Mouse (Mus musculus): ENCODE data around the gene Olfr1106. TPM values are rescaled to one million over a fixed set of nuclear protein-coding genes. Genes with fewer than 3 reads are reported as not detected.

Olfr1106 gene
- polyA plus RNA-seq (2014; fragmentation: Nextera tagmentation; extraction: Ambion mirVana) = not detected in 2 replicates

- H3K9ac ChIP-seq = no peak within 1 kb of the TSS
- H3K27ac ChIP-seq = no peak within 1 kb of the TSS
- H3K9me3 ChIP-seq (ENCODE audit: control insufficient read depth, low read length) = no peaks in the 10 kb centered on the region
- no peaks in the 10 kb centered on the region for H3K4me1 ChIP-seq (replicated peaks; ENCODE audit: control insufficient read depth, insufficient read depth, low read length)
- H3K4me2 ChIP-seq (replicated peaks) = no peak within 1 kb of the TSS
- DNase-seq (ENCODE audit: low spot score) (no peak), ATAC-seq (ENCODE audit: low FRiP score) (no peak)
- H3K36me3 ChIP-seq (replicated peaks; ENCODE audit: control insufficient read depth, insufficient read depth) = no peaks in the 10 kb centered on the region
- no peaks in the 10 kb centered on the region for H3K27me3 ChIP-seq (ENCODE audit: control insufficient read depth, insufficient read depth, low read length)
- 81% methylated on average over 1 of the region's 1 CpGs for WGBS
- H3K4me3 ChIP-seq (replicated peaks; ENCODE audit: low read length) = no peak within 1 kb of the TSS
Observed at GRCm38 (mm10) chr2:87052173-87052572, at the start of gene Olfr1106. Olfr1106 (minus strand) TSS chr2:87052273.

GRCm38 (mm10) chr2:87095908-87096307 is 43.8 kb upstream of the Olfr1106 start, which contains the start of gene Olfr1109:
Olfr1109 (minus strand) TSS chr2:87096008.
- H3K27me3 ChIP-seq (ENCODE audit: control insufficient read depth, insufficient read depth, low read length) = no peaks in the 10 kb centered on the region
- H3K36me3 ChIP-seq (replicated peaks; ENCODE audit: control insufficient read depth, insufficient read depth) = no peaks in the 10 kb centered on the region
- H3K4me1 ChIP-seq (replicated peaks; ENCODE audit: control insufficient read depth, insufficient read depth, low read length) = no peaks in the 10 kb centered on the region
- WGBS = 70% methylated on average over 1 of the region's 1 CpGs
- H3K27ac ChIP-seq = no peak within 1 kb of the TSS
- ATAC-seq (ENCODE audit: low FRiP score) = no peak
- no peak within 1 kb of the TSS for H3K9ac ChIP-seq
- no peak for DNase-seq (ENCODE audit: low spot score)
- H3K4me3 ChIP-seq (replicated peaks; ENCODE audit: low read length) = no peak within 1 kb of the TSS
- H3K9me3 ChIP-seq (ENCODE audit: control insufficient read depth, low read length) = no peaks in the 10 kb centered on the region
- no peak within 1 kb of the TSS for H3K4me2 ChIP-seq (replicated peaks)

- Histone ChIP-seq H3K4me1 (replicated peaks; ENCODE audit: control insufficient read depth, insufficient read depth, low read length) (no peaks in the 10 kb centered on the region), H3K27me3 (ENCODE audit: control insufficient read depth, insufficient read depth, low read length) (no peaks in the 10 kb centered on the region), H3K9me3 (ENCODE audit: control insufficient read depth, low read length) (no peaks in the 10 kb centered on the region), H3K4me3 (replicated peaks; ENCODE audit: low read length) (no peak within 1 kb of the TSS), H3K27ac (no peak within 1 kb of the TSS), H3K36me3 (replicated peaks; ENCODE audit: control insufficient read depth, insufficient read depth) (no peaks in the 10 kb centered on the region), H3K4me2 (replicated peaks) (no peak within 1 kb of the TSS), H3K9ac (no peak within 1 kb of the TSS)
- DNase-seq (ENCODE audit: low spot score) (no peak), ATAC-seq (ENCODE audit: low FRiP score) (no peak)
- 78% methylated on average over 1 of the region's 1 CpGs for WGBS
Observed at GRCm38 (mm10) chr2:87075717-87076116, 23.6 kb upstream of the Olfr1106 start, which contains the start of gene Olfr1107. Olfr1107 (minus strand) TSS chr2:87075817.

GRCm38 (mm10) chr2:87036431-87036830 is 15.6 kb downstream of the Olfr1106 start, which contains the start of gene Olfr1105:
Olfr1105 (minus strand) TSS chr2:87036531.
- Histone ChIP-seq H3K9ac (no peak within 1 kb of the TSS), H3K9me3 (ENCODE audit: control insufficient read depth, low read length) (no peaks in the 10 kb centered on the region), H3K4me3 (replicated peaks; ENCODE audit: low read length) (no peak within 1 kb of the TSS), H3K4me1 (replicated peaks; ENCODE audit: control insufficient read depth, insufficient read depth, low read length) (no peaks in the 10 kb centered on the region), H3K27me3 (ENCODE audit: control insufficient read depth, insufficient read depth, low read length) (no peaks in the 10 kb centered on the region), H3K36me3 (replicated peaks; ENCODE audit: control insufficient read depth, insufficient read depth) (no peaks in the 10 kb centered on the region), H3K27ac (no peak within 1 kb of the TSS), H3K4me2 (replicated peaks) (no peak within 1 kb of the TSS)
- ATAC-seq (ENCODE audit: low FRiP score) (no peak), DNase-seq (ENCODE audit: low spot score) (no peak)

GRCm38 (mm10) chr2:87026980-87027379 is 25.1 kb downstream of the Olfr1106 start, which contains the start of gene Olfr1104:
Olfr1104 (minus strand) TSS chr2:87027080.
- WGBS = 88% methylated on average over 1 of the region's 1 CpGs
- Histone ChIP-seq H3K27ac (no peak within 1 kb of the TSS), H3K36me3 (replicated peaks; ENCODE audit: control insufficient read depth, insufficient read depth) (no peaks in the 10 kb centered on the region), H3K27me3 (ENCODE audit: control insufficient read depth, insufficient read depth, low read length) (no peaks in the 10 kb centered on the region), H3K4me3 (replicated peaks; ENCODE audit: low read length) (no peak within 1 kb of the TSS), H3K4me2 (replicated peaks) (no peak within 1 kb of the TSS), H3K9ac (no peak within 1 kb of the TSS), H3K9me3 (ENCODE audit: control insufficient read depth, low read length) (no peaks in the 10 kb centered on the region), H3K4me1 (replicated peaks; ENCODE audit: control insufficient read depth, insufficient read depth, low read length) (no peaks in the 10 kb centered on the region)
- ATAC-seq (ENCODE audit: low FRiP score) (no peak), DNase-seq (ENCODE audit: low spot score) (no peak)

- ATAC-seq (ENCODE audit: low FRiP score) (no peak), DNase-seq (ENCODE audit: low spot score) (no peak)
- no peak within 1 kb of the TSS for H3K27ac ChIP-seq
- H3K4me1 ChIP-seq (replicated peaks; ENCODE audit: control insufficient read depth, insufficient read depth, low read length) = no peaks in the 10 kb centered on the region
- H3K9me3 ChIP-seq (ENCODE audit: control insufficient read depth, low read length) = no peaks in the 10 kb centered on the region
- no peaks in the 10 kb centered on the region for H3K27me3 ChIP-seq (ENCODE audit: control insufficient read depth, insufficient read depth, low read length)
- no peak within 1 kb of the TSS for H3K4me3 ChIP-seq (replicated peaks; ENCODE audit: low read length)
- H3K36me3 ChIP-seq (replicated peaks; ENCODE audit: control insufficient read depth, insufficient read depth) = no peaks in the 10 kb centered on the region
- H3K4me2 ChIP-seq (replicated peaks) = no peak within 1 kb of the TSS
- H3K9ac ChIP-seq = no peak within 1 kb of the TSS
Observed at GRCm38 (mm10) chr2:86998098-86998497, 54.0 kb downstream of the Olfr1106 start, which contains the start of gene Olfr1102. Olfr1102 (plus strand) TSS chr2:86998398.

Other genes starting within 250 kb of the Olfr1106 start
- not detected in 2 replicates for gene Olfr141, start 242.3 kb downstream of the Olfr1106 start, polyA plus RNA-seq (2014; fragmentation: Nextera tagmentation; extraction: Ambion mirVana)
- gene Olfr1094, start 227.6 kb downstream of the Olfr1106 start, polyA plus RNA-seq (2014; fragmentation: Nextera tagmentation; extraction: Ambion mirVana) = not detected in 2 replicates
- not detected in 2 replicates for gene Olfr1095, start 200.6 kb downstream of the Olfr1106 start, polyA plus RNA-seq (2014; fragmentation: Nextera tagmentation; extraction: Ambion mirVana)
- gene Gm13723, start 177.5 kb downstream of the Olfr1106 start, polyA plus RNA-seq (2014; fragmentation: Nextera tagmentation; extraction: Ambion mirVana) = not detected in 2 replicates
- gene Olfr1097, start 160.1 kb downstream of the Olfr1106 start, polyA plus RNA-seq (2014; fragmentation: Nextera tagmentation; extraction: Ambion mirVana) = not detected in 2 replicates
- gene Olfr1098, start 127.7 kb downstream of the Olfr1106 start, polyA plus RNA-seq (2014; fragmentation: Nextera tagmentation; extraction: Ambion mirVana) = not detected in 2 replicates
- gene Olfr1099, start 91.6 kb downstream of the Olfr1106 start, polyA plus RNA-seq (2014; fragmentation: Nextera tagmentation; extraction: Ambion mirVana) = not detected in 2 replicates
- gene Olfr1100, start 72.3 kb downstream of the Olfr1106 start, polyA plus RNA-seq (2014; fragmentation: Nextera tagmentation; extraction: Ambion mirVana) = not detected in 2 replicates
- not detected in 2 replicates for gene Olfr1101, start 61.1 kb downstream of the Olfr1106 start, polyA plus RNA-seq (2014; fragmentation: Nextera tagmentation; extraction: Ambion mirVana)
- gene Olfr1102, start 53.9 kb downstream of the Olfr1106 start, polyA plus RNA-seq (2014; fragmentation: Nextera tagmentation; extraction: Ambion mirVana) = not detected in 2 replicates
- not detected in 2 replicates for gene Olfr1104, start 25.2 kb downstream of the Olfr1106 start, polyA plus RNA-seq (2014; fragmentation: Nextera tagmentation; extraction: Ambion mirVana)
- not detected in 2 replicates for gene Olfr1105, start 15.7 kb downstream of the Olfr1106 start, polyA plus RNA-seq (2014; fragmentation: Nextera tagmentation; extraction: Ambion mirVana)
- gene Olfr1107, start 23.5 kb upstream of the Olfr1106 start, polyA plus RNA-seq (2014; fragmentation: Nextera tagmentation; extraction: Ambion mirVana) = not detected in 2 replicates
- gene Olfr1109, start 43.7 kb upstream of the Olfr1106 start, polyA plus RNA-seq (2014; fragmentation: Nextera tagmentation; extraction: Ambion mirVana) = not detected in 2 replicates
- gene Olfr259, start 62.3 kb upstream of the Olfr1106 start, polyA plus RNA-seq (2014; fragmentation: Nextera tagmentation; extraction: Ambion mirVana) = not detected in 2 replicates
- not detected in 2 replicates for gene Olfr1110, start 88.0 kb upstream of the Olfr1106 start, polyA plus RNA-seq (2014; fragmentation: Nextera tagmentation; extraction: Ambion mirVana)
- gene Olfr1111, start 100.4 kb upstream of the Olfr1106 start, polyA plus RNA-seq (2014; fragmentation: Nextera tagmentation; extraction: Ambion mirVana) = not detected in 2 replicates
- not detected in 2 replicates for gene Olfr1112, start 135.5 kb upstream of the Olfr1106 start, polyA plus RNA-seq (2014; fragmentation: Nextera tagmentation; extraction: Ambion mirVana)
- gene Olfr1113, start 156.7 kb upstream of the Olfr1106 start, polyA plus RNA-seq (2014; fragmentation: Nextera tagmentation; extraction: Ambion mirVana) = not detected in 2 replicates
- not detected in 2 replicates for gene Olfr1115, start 195.7 kb upstream of the Olfr1106 start, polyA plus RNA-seq (2014; fragmentation: Nextera tagmentation; extraction: Ambion mirVana)
- gene Olfr1116, start 215.3 kb upstream of the Olfr1106 start, polyA plus RNA-seq (2014; fragmentation: Nextera tagmentation; extraction: Ambion mirVana) = not detected in 2 replicates